Mouse (Mus musculus) layer of hippocampus, adult 8-10 months (tissue): Measurements from ENCODE around the gene Cd96. TPM values are rescaled to one million over a fixed set of nuclear protein-coding genes. Genes with fewer than 3 reads are reported as not detected.

Experiments used
- DNase-seq, 2 experiments: peaks; one replicate each; pipeline ENCODE4 v3.0.0; 2022; ENCODE audit warnings: low spot score in 2 of 2
- total RNA-seq, 4 experiments: library from RNA; stranded (reverse); gene quantifications; 2 replicates each; pipeline ENCODE4 v1.2.4; 2022

The Cd96 gene
- total RNA-seq, 4 experiments from 2014 or later = 0.22 TPM; not detected in 3

GRCm38 (mm10) chr16:46046906-46047305 is 73.1 kb downstream of the Cd96 start:
- DNase-seq = no peak

- no peak for DNase-seq
These were observed 83.8 kb downstream of the Cd96 start for GRCm38 (mm10) chr16:46036261-46036660.

GRCm38 (mm10) chr16:46033896-46034295 is 86.2 kb downstream of the Cd96 start:
- DNase-seq = no peak

- DNase-seq = no peak
These were observed 97.0 kb downstream of the Cd96 start for GRCm38 (mm10) chr16:46022958-46023491.

- DNase-seq = peak; percentile 38 to 58
These were observed 97.7 kb downstream of the Cd96 start for GRCm38 (mm10) chr16:46022189-46022928.

GRCm38 (mm10) chr16:46021302-46021701 is 98.7 kb downstream of the Cd96 start:
- no peak for DNase-seq

GRCm38 (mm10) chr16:46020396-46020795 is 99.7 kb downstream of the Cd96 start:
- DNase-seq = no peak

- DNase-seq = no peak
These were observed 100.3 kb downstream of the Cd96 start for GRCm38 (mm10) chr16:46019799-46020198.

GRCm38 (mm10) chr16:46019359-46019758 is 100.7 kb downstream of the Cd96 start:
- DNase-seq = no peak

GRCm38 (mm10) chr16:46011696-46012095 is 108.4 kb downstream of the Cd96 start:
- DNase-seq = no peak

- DNase-seq = no peak
These were observed 109.2 kb downstream of the Cd96 start for GRCm38 (mm10) chr16:46010906-46011220.

- DNase-seq = peak; percentile 92 to 94
These were observed 109.7 kb downstream of the Cd96 start, which contains the start of gene Plcxd2 for GRCm38 (mm10) chr16:46010153-46010905. TSS of gene Plcxd2 (minus strand) at chr16:46010218.

GRCm38 (mm10) chr16:46009717-46010116 is 110.3 kb downstream of the Cd96 start:
- DNase-seq = no peak

GRCm38 (mm10) chr16:46008766-46009165 is 111.3 kb downstream of the Cd96 start:
- DNase-seq = no peak

- DNase-seq = no peak
These were observed 111.9 kb downstream of the Cd96 start for GRCm38 (mm10) chr16:46008036-46008605.

GRCm38 (mm10) chr16:46006261-46006660 is 113.8 kb downstream of the Cd96 start:
- no peak for DNase-seq

GRCm38 (mm10) chr16:46001550-46002166 is 118.4 kb downstream of the Cd96 start:
- no peak for DNase-seq

GRCm38 (mm10) chr16:46000976-46001375 is 119.1 kb downstream of the Cd96 start:
- no peak for DNase-seq

GRCm38 (mm10) chr16:45999374-46000191 is 120.5 kb downstream of the Cd96 start:
- no peak for DNase-seq

- DNase-seq = no peak
These were observed 121.8 kb downstream of the Cd96 start for GRCm38 (mm10) chr16:45998231-45998630.
